Mouse (Mus musculus): ENCODE measurements around the gene Ch25h. TPM values are rescaled to one million over a fixed set of nuclear protein-coding genes. Genes with fewer than 3 reads are reported as not detected.

Gene Ch25h
- 1.5 and 2.7 TPM in 2 replicates for total RNA-seq (2014; rRNA removed; ENCODE audit: low replicate concordance)
- 0.92 and 1.3 TPM in 2 replicates for polyA plus RNA-seq (2015; fragmentation: Nextera tagmentation; extraction: Ambion mirVana)

GRCm38 (mm10) chr19:34474991-34475971 lies at the start of gene Ch25h:
Gene Ch25h, minus strand, starts transcription at chr19:34475164.
- Histone ChIP-seq H3K36me3 (replicated peaks; ENCODE audit: control insufficient read depth, insufficient read depth, low read length) (no peaks in the 10 kb centered on the region), H3K4me3 (ENCODE audit: low read depth, low read length) (peak within 1 kb of the TSS; percentile 48), H3K4me2 (ENCODE audit: low read depth, low read length) (peak within 1 kb of the TSS; percentile 82), H3K27ac (ENCODE audit: low read depth) (no peak within 1 kb of the TSS), H3K27me3 (ENCODE audit: control insufficient read depth, insufficient read depth, low read length) (peaks cover 30% of the 10 kb centered on the region), H3K9me3 (replicated peaks; ENCODE audit: control insufficient read depth, low read length) (no peaks in the 10 kb centered on the region), H3K9ac (replicated peaks; ENCODE audit: low read depth, low read length) (peak within 1 kb of the TSS; percentile 36; the same call in 1 of the 2 replicates), H3K4me1 (ENCODE audit: control insufficient read depth, insufficient read depth) (peaks cover 12% of the 10 kb centered on the region)
- no peak for TF ChIP-seq CTCF (IDR thresholded peaks at IDR 0.05; ENCODE audit: low read depth)
- TF ChIP-seq EP300 (IDR thresholded peaks at IDR 0.05; ENCODE audit: low read depth), result no peak
- DNase-seq (ENCODE audit: low spot score), result peak; percentile 24
- under 1% methylated on average over 35 of the region's 35 CpGs for WGBS
- ATAC-seq (ENCODE audit: insufficient read depth, low read depth), result peak; percentile 57

DNA sequence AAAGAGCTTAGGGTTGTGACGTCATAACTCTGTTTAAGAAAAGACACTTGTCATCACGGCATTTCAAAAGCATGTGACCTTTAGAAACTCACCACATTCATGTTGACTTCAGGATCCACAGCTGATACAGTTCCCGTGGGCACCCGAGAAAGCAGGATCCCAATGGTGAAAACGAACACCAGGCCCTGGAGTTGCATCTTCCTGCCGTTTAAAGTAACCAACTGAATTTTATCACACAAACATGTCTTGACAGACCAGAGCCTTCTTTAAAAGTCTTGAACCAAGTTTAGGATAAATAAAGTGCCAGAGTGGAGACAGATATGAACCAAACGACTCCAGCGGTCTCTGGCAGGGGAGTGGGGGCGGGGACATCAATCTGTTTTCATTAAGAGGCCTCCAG lies 49.7 kb upstream of the Ch25h start:
- H3K36me3 ChIP-seq (replicated peaks; ENCODE audit: control insufficient read depth, insufficient read depth, low read length), result peaks cover 10% of the 10 kb centered on the region; the same call in 1 of the 2 replicates
- DNase-seq (ENCODE audit: low spot score), result no peak
- peaks cover 6% of the 10 kb centered on the region; the same call in 1 of the 2 replicates for H3K4me1 ChIP-seq (ENCODE audit: control insufficient read depth, insufficient read depth)
- no peaks in the 10 kb centered on the region for H3K9me3 ChIP-seq (replicated peaks; ENCODE audit: control insufficient read depth, low read length)
- H3K4me3 ChIP-seq (ENCODE audit: low read depth, low read length), result no peak overlapping the region
- no peak overlapping the region for H3K27ac ChIP-seq (ENCODE audit: low read depth)
- no peak for ATAC-seq (ENCODE audit: insufficient read depth, low read depth)
- H3K4me2 ChIP-seq (ENCODE audit: low read depth, low read length), result no peak overlapping the region
- H3K27me3 ChIP-seq (ENCODE audit: control insufficient read depth, insufficient read depth, low read length), result no peaks in the 10 kb centered on the region
- WGBS, result 31% methylated on average over 9 of the region's 9 CpGs
- no peak for TF ChIP-seq CTCF (IDR thresholded peaks at IDR 0.05; ENCODE audit: low read depth)
- TF ChIP-seq EP300 (IDR thresholded peaks at IDR 0.05; ENCODE audit: low read depth), result no peak
- no peak overlapping the region for H3K9ac ChIP-seq (replicated peaks; ENCODE audit: low read depth, low read length)

DNA sequence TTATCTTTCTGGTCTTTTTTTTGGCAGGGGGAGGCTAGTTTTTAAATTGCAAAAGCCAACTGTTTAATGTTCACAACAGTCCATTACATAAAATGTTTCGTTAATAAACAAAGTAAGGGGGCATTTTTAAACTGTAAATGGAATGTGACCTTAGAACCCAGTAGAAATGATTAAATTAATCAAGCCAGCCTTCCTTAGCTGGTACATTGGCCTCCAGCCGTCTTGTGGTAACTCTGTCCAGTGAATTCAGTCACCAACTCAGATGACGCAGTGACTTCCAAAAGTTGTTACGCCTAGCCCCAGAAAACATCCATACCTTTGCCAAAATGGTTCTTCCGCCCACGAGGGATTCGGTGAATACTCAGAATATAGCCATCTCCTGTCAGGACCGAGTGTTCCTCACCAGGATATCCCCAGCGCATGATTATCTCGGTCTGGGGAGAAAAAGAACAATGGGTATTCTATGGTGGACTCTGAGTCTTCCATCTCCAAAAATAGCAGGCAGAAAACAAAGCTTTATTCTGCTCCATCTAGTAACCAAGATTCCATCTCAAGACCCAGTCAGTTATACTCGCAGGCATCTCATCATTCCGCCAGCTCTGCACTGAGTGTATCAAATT lies 48.3 kb upstream of the Ch25h start:
- no peaks in the 10 kb centered on the region for H3K27me3 ChIP-seq (ENCODE audit: control insufficient read depth, insufficient read depth, low read length)
- no peak overlapping the region for H3K4me3 ChIP-seq (ENCODE audit: low read depth, low read length)
- H3K4me1 ChIP-seq (ENCODE audit: control insufficient read depth, insufficient read depth), result peaks cover 6% of the 10 kb centered on the region; the same call in 1 of the 2 replicates
- TF ChIP-seq EP300 (IDR thresholded peaks at IDR 0.05; ENCODE audit: low read depth), result no peak
- no peak for TF ChIP-seq CTCF (IDR thresholded peaks at IDR 0.05; ENCODE audit: low read depth)
- WGBS, result 71% methylated on average over 12 of the region's 12 CpGs
- no peak for DNase-seq (ENCODE audit: low spot score)
- H3K9ac ChIP-seq (replicated peaks; ENCODE audit: low read depth, low read length), result no peak overlapping the region
- no peak for ATAC-seq (ENCODE audit: insufficient read depth, low read depth)
- H3K36me3 ChIP-seq (replicated peaks; ENCODE audit: control insufficient read depth, insufficient read depth, low read length), result peaks cover 17% of the 10 kb centered on the region; the same call in 1 of the 2 replicates
- H3K27ac ChIP-seq (ENCODE audit: low read depth), result no peak overlapping the region; the same call in 1 of the 2 replicates
- no peak overlapping the region for H3K4me2 ChIP-seq (ENCODE audit: low read depth, low read length)
- H3K9me3 ChIP-seq (replicated peaks; ENCODE audit: control insufficient read depth, low read length), result no peaks in the 10 kb centered on the region

GRCm38 (mm10) chr19:34521978-34522377 lies 47.0 kb upstream of the Ch25h start:
- H3K4me3 ChIP-seq (ENCODE audit: low read depth, low read length), result no peak overlapping the region
- no peaks in the 10 kb centered on the region for H3K9me3 ChIP-seq (replicated peaks; ENCODE audit: control insufficient read depth, low read length)
- H3K4me1 ChIP-seq (ENCODE audit: control insufficient read depth, insufficient read depth), result peaks cover 6% of the 10 kb centered on the region; the same call in 1 of the 2 replicates
- peaks cover 20% of the 10 kb centered on the region; the same call in 1 of the 2 replicates for H3K36me3 ChIP-seq (replicated peaks; ENCODE audit: control insufficient read depth, insufficient read depth, low read length)
- no peak overlapping the region for H3K27ac ChIP-seq (ENCODE audit: low read depth)
- TF ChIP-seq EP300 (IDR thresholded peaks at IDR 0.05; ENCODE audit: low read depth), result no peak
- TF ChIP-seq CTCF (IDR thresholded peaks at IDR 0.05; ENCODE audit: low read depth), result no peak
- H3K9ac ChIP-seq (replicated peaks; ENCODE audit: low read depth, low read length), result no peak overlapping the region
- DNase-seq (ENCODE audit: low spot score) (no peak), ATAC-seq (ENCODE audit: insufficient read depth, low read depth) (no peak)
- H3K4me2 ChIP-seq (ENCODE audit: low read depth, low read length), result no peak overlapping the region
- 77% methylated on average over 1 of the region's 1 CpGs for WGBS
- H3K27me3 ChIP-seq (ENCODE audit: control insufficient read depth, insufficient read depth, low read length), result no peaks in the 10 kb centered on the region

GRCm38 (mm10) chr19:34521361-34521760 lies 46.4 kb upstream of the Ch25h start:
- 57% methylated on average over 2 of the region's 2 CpGs for WGBS
- DNase-seq (ENCODE audit: low spot score), result no peak

More at GRCm38 (mm10) chr19:34521361-34521760, 46.4 kb upstream of the Ch25h start:
- Histone ChIP-seq H3K36me3 (replicated peaks; ENCODE audit: control insufficient read depth, insufficient read depth, low read length) (peaks cover 20% of the 10 kb centered on the region; the same call in 1 of the 2 replicates), H3K27ac (ENCODE audit: low read depth) (no peak overlapping the region), H3K4me1 (ENCODE audit: control insufficient read depth, insufficient read depth) (peaks cover 8% of the 10 kb centered on the region; the same call in 1 of the 2 replicates), H3K4me3 (ENCODE audit: low read depth, low read length) (no peak overlapping the region), H3K9me3 (replicated peaks; ENCODE audit: control insufficient read depth, low read length) (no peaks in the 10 kb centered on the region), H3K9ac (replicated peaks; ENCODE audit: low read depth, low read length) (no peak overlapping the region), H3K4me2 (ENCODE audit: low read depth, low read length) (no peak overlapping the region), H3K27me3 (ENCODE audit: control insufficient read depth, insufficient read depth, low read length) (no peaks in the 10 kb centered on the region)
- ATAC-seq (ENCODE audit: insufficient read depth, low read depth), result no peak
- no peak for TF ChIP-seq CTCF (IDR thresholded peaks at IDR 0.05; ENCODE audit: low read depth)
- TF ChIP-seq EP300 (IDR thresholded peaks at IDR 0.05; ENCODE audit: low read depth), result no peak
